Mouse (Mus musculus): ENCODE results near the gene Fitm1. TPM values are rescaled to one million over a fixed set of nuclear protein-coding genes. Genes with fewer than 3 reads are reported as not detected.

The Fitm1 gene
- 100 to 1,000 TPM; 403 to 446 TPM for total RNA-seq (2021)
- long read RNA-seq, experiment 1, transcript Fitm1-201 (2 exons, 971 nt), result major isoform, 332 of 353 reads
- long read RNA-seq, experiment 1, partial matches to known transcripts, result 0 of 353 reads
- long read RNA-seq, experiment 1, other reads (novel, unspliced or antisense), result 21 of 353 reads
- long read RNA-seq, experiment 2, transcript Fitm1-201 (2 exons, 971 nt), result major isoform, 356 of 379 reads
- long read RNA-seq, experiment 2, partial matches to known transcripts, result 0 of 379 reads
- long read RNA-seq, experiment 2, other reads (novel, unspliced or antisense), result 23 of 379 reads

DNA sequence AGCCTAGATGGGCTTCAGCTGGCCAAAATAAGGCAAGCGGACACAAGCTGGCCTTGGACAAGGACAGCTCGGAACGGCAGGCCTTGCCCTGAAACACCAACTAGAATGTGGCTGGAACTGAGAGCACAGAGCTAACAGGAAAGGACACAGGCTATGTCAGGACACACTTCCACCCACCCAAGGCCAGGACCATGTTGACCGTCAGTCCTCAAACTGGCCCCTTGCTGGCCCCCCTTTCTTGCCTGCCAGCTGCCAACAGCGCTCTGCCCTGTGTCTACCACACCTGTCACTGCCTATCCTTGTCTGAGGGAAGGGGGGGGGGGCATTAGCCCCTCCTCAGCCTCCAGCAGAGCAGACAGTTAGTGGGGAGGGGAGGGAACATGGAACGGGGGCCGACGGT lies at the start of gene Fitm1:
Fitm1 (plus strand) TSS at position 316 of the 400 bp plus-strand sequence.
- DNase-seq, result peak; percentile 62

DNA sequence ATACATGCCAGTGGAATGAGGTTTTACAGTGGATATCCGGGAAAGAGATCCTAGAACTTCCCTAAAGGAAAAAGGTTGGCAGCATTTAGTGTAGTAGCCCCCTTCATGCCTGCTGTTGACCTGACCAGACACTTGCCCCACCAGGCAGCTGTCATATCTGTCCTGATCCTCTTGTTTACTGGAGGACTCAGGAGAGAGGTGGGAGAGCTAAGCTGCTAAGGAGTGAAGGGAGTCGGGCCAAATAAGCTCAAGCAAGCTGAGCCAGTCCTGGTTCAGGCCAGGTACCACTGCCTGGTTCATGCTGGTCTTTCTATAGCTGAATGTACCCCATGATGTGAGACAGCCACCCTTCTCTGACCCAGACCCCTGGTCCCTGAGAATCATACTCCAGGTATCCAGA lies 48.7 kb upstream of the Fitm1 start:
- no peak for DNase-seq

DNA sequence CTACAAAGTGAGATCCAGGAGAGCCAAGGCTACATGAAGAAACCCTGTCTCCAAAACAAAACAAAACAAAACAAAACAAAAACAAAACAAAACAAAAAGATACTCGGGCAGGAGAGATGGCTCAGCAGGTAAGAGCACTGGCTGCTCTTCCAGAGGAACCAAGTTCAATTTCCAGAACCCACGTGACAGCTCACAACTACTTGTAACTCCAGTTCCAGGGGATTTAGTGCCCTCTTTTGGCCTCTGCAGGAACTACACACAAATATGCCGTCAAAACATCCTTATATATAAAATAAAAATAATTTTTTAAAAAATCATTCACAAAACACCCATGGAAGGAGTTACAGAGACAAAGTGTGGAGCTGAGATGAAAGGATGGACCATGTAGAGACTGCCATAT lies 47.5 kb upstream of the Fitm1 start:
- DNase-seq, result no peak

DNA sequence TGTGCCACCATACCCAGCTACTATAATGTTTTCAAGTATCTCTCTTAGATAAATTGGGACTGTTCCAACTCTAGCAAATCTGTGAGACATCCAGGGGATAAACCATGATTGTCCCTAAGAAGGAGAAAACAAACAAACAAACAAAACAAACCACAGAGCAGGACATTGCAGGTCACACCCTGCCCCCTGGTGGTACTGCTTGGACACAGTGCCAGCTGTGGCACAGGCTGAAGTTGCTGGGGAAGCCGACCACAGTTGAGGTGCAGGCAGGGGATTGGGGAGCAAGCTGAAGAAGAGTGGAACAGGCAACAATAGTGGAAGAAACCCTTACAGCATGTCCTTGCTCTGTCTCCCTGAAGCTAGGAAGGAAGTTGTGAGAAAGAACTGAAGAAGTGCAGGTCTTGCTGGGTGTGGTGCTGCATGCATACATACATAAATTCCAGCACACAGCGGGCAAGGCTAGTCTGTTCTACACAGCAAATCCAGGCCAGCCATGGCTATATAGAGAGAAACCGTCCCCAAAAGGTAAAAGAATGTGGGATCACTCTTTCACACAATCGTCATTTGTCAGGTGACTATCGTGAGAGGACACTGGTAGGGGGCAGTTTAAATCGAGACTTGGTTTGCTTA lies 39.2 kb upstream of the Fitm1 start:
- DNase-seq, result peak; percentile 49

DNA sequence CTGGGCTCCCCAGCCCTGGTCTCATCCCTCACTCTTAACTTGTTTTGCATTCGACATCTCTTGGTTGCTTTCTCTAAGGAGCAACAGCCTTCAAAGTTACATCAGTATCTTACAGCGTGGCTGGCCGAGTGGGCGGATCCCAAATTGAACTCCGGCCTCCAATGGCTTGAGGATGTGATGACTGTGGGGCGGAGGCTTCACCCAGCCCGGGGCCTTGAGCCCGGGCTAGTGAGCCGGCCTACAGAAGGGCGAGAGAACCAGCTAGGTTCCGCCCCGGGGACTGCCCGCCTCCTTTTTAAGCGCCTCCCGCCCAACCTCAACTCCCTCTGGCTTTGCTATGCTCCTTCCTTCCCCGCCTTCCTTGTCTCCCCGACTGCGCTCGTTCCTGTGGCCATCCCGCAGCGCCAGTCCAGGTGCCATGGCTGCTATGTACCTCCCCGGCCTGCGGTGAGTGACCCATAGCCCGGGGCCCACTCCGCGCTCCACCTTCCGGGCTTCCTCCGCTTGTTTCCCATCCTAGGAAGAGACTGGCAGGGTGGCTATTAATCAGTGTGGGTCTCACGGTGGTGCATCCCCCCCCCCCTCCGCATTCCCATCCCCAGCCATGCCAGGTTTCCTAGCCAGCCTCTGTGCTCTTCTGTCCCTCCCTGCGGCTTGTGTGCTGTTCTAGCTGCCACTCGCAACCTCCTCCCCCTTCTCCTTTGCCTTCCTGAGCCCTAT lies 35.2 kb upstream of the Fitm1 start, which contains the start of gene Pck2:
Pck2 (plus strand) TSS at position 200 of the 720 bp plus-strand sequence.
- DNase-seq, result peak; percentile 78

DNA sequence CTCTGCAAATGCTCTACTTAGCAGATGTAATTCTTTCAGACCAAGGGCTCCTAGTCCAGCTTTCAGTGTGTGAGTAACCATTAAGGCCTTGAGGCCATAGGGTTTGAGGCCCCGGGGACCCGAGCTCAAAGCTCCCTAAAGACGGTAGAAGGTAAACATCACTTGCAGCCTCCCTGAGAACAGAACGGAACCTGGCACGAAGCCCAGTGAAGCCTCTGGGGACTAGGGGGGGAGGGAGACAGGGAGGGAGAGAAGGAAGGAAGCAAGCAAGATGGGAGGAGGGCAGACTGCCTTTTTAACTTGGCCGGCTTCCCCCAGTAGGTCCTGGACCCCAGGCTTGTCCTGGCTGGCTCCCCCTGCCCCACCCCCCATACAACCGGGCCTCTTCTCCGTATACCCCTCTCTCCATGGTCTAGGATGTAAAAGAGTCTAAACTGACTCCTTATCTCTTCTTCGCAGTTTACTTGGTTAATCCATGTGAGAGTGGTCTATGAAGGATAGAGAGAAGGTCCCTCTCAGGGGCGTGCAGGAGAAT lies 34.6 kb upstream of the Fitm1 start:
- peak; percentile 87 for DNase-seq

DNA sequence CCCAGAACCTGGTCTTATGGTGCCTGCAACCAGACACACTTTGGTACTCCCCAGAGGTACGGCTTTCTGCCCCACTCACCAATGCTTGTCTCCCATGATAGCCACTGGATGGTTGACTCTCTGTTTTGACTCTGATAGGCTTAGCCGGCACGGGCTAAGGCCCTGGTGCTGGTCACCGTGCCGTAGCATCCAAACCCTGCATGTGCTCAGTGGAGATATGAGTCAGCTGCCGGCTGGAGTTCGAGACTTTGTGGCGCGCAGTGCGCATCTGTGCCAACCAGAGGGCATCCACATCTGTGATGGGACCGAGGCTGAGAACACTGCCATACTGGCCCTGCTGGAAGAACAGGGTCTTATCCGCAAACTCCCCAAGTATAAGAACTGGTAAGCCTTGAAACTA lies 33.1 kb upstream of the Fitm1 start:
- no peak for DNase-seq

DNA sequence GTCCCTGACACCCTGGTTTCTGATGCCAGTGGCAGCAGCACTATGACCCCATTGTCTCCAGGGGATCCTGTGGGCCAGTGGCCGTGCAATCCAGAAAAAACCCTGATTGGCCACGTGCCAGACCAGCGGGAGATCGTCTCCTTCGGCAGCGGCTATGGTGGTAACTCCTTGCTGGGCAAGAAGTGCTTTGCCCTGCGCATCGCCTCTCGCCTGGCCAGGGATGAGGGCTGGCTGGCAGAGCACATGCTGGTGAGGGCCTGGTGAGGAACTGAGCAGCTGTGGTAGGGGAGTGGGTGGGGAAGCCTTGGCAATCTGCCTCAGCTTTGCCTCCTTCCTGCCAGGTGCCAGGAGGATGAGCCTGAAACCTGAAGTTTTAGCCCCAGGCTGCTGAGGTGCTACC lies 31.1 kb upstream of the Fitm1 start:
- peak; percentile 31 for DNase-seq

DNA sequence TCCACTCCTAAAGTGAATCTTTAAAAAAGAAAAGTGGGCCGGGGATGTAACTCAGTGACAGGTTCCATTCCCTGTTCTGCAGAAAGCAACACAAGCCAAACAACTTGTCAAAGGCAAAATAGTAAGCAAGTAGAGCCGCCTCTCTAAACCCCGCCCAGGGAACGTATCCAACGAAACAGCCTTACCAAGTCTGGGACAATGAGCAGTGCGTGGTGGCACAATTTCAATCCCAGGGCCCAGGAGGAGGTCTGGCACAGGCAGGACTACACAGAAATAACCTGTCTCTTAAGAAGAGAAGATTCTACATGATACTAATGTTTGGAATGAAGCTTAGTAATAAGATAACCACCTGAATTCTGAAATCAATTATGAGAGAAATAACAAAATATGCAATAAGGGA lies 25.2 kb upstream of the Fitm1 start:
- DNase-seq, result no peak

DNA sequence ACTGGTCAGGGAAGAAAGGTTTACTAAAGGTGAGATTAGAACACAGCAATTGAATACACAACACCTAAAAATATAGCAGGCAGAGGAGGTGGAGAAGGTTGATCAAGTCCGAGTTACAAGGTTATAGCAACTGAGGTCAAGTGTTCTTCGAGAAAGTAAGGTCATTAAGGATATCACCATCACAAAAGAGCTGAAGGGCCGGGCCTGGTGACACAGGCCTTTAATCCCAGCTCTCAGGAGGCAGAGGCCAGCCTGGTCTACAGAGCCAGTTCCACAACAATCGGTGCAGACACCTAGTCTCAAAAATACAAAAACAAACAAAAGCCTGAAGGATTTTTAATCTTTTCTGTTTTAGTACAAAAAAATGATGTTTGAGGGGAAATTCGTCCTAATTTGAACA lies 24.1 kb upstream of the Fitm1 start:
- no peak for DNase-seq

DNA sequence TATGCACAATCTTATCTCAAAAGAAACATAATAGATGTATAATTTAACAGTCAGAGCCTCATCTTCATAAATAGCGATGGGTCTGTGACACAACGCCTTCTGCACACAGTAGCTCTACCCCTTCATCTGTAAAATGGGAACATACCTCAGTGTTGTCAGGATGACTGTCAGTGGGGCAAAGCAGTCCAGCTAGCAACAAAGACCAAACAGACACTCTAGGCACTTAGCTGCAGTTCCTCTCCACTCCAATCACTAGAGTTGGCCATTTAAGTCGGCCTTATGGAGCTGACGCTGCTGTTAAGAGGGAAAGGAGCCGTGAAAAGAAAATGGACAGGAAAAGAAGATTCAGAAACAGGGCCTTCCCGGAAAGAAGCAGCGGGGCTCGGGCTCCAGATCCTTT lies 23.6 kb upstream of the Fitm1 start:
- no peak for DNase-seq

DNA sequence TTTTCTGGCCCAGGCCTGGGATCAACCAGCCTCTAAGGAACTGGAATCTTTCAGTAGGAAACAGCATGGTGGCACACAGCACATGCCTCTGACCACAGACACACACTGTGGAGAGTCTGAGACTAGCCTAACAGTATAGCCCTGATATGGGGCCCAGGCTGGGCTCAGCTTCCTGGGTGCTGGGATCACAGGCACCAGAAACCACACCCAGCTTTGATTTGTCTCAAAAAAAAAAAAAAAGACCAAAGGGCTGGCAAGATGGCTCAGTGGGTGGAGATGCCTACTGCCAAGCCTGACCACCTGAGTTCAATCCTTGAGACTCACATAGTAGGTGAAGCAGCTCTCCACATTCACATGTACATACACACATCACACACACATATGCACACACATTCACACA lies 20.8 kb upstream of the Fitm1 start:
- no peak for DNase-seq

DNA sequence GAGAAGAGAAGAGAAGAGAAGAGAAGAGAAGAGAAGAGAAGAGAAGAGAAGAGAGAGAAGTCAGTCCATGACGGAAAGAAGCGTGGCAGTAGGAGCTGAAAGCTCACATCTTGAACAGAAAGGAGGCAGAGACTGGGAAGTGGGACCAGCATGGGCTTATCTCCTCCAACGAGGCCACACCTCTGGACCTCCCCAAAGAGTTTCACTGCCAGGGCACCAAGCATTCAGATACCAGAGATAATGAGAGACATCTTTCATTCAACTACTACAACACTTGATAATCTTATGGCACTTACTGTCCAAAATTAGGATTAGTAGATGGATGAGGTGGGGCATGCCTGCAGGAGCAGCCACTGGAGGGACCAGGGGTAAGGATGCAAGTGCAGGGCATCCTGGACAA lies 19.6 kb upstream of the Fitm1 start:
- DNase-seq, result no peak

DNA sequence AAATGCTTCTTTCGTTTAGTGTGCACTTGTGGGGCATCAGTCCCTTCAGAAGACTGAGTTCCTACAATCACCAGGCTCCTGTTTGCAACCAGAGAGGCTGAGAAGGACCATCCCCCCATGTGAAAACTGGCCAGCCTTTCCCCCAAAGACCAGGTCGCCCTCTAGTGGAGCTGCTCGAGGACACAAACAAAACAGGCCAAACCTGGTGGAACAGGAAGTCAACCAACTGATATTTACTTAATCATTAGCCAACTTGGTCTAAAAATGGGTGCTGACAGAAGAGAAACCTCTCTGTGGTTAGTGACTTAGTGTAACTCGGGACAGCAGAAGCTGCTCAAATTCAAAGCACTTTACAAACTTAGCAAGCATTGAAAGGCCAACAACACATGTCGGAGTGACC lies 18.4 kb upstream of the Fitm1 start:
- DNase-seq, result peak; percentile 77

DNA sequence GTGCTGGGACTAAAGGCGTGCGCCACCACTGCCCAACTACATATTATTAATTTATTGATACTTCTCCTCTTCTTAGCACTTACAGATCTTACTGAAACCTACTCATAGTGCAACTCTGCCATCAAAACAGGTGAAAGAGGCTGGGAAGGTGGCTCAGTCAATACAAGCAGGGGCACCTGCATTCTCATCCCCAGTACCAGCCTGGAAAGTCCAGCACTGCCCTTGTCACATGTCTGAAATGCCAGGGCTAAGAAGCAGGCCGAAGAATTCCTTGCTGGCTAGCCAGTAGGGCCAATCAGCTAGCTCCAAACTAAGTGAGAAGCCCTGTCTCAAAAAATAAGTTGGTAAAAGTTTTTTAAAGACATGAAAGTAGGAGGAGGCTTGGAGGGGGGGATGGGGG lies 17.8 kb upstream of the Fitm1 start:
- no peak for DNase-seq

DNA sequence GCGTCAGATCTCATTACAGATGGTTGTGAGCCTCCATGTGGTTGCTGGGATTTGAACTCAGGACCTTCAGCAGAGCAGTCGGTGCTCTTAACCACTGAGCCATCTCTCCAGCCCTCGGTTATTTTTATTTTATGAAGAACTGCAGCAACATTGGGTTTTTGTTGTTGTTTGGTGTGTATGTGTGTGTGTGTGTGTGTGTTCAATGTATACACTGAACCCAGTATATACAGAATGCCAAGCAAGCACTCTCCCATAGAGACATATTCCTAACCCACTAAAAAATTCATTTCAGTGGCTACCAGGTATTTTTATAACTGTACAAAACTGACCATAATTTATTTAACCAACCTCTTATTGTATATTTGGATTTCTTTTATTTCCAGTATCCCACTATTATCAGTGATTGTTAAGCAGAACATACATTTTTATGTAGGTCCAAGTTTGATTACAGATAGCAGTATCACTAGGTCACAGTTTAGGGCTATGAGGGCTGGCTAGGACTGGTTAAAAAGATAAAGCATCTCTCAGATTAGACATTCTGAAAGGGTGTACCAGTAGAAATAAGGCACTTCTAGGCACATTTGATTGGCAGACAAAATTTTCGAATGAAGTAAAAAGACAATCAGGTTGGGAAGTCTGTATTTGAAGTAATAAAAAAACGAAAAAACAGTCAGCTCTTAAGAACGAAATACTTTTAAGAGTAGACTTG lies 16.5 kb upstream of the Fitm1 start:
- no peak for DNase-seq

DNA sequence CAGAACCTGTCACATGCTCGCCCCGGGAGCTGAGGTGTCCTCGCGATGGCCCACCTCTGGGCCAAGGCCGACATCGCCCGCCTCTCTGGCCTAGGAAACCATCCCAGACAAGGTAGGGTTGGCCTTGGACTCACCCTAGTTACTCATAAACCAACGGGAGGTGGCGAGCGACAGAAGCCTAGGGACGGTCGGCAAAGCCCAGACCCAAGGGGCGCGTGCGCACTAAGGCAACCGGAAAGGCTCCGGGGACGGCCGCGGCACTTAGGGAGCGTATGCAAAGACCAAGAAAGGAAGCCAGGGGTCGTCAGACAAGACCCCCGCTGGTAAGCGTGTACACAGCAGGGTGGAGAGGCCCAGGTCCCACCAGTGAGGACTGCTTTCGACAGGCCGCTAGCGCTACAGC lies 15.6 kb upstream of the Fitm1 start, which contains the start of gene Dcaf11:
Dcaf11 (plus strand) TSS at position 208 of the 403 bp plus-strand sequence.
- peak; percentile 89 for DNase-seq

DNA sequence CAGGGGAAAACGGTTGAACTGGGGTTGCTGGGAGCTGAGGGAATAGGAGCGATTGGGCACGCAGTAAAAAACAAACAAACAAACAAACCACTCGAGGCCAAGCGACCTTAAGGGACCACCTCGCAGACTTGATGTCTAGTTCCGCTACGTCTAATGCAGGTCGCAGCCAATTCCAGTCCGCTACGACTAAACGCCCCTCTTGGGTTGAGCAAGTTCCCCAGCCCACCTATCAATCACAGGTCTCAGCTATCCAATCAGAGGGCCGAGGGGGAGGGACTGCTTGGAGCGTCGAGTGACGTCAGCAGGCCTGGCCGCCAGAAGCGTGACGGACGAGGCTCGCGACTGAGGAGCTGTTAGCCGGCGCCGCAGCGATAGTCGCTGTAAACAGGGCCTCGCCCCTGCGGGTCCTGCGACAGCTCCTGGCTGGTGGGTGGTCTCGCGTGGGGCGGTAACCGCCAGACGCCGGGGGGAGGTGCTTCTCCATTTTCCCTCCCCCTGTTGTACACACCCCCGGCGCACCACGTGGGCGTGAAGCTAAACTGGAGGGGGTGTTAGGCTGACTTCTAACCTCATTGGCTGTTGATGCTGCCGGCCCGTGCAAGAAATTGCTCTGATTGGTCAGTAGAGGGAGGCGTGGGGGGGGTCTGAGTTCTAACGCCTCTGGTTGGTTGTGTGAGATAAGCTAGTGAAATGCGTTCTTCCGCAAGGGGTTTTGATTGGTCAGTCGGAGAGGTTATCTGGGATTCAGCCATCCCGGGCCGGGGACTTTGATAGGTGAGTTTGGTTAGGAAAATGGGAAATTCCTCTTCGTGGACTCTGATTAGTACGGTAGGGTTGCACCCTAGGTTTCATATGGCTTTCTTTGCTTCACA lies 15.0 kb upstream of the Fitm1 start, which contains the start of gene A730061H03Rik:
A730061H03Rik (minus strand) TSS at position 205 of the 872 bp plus-strand sequence.
- peak; percentile 95 for DNase-seq

DNA sequence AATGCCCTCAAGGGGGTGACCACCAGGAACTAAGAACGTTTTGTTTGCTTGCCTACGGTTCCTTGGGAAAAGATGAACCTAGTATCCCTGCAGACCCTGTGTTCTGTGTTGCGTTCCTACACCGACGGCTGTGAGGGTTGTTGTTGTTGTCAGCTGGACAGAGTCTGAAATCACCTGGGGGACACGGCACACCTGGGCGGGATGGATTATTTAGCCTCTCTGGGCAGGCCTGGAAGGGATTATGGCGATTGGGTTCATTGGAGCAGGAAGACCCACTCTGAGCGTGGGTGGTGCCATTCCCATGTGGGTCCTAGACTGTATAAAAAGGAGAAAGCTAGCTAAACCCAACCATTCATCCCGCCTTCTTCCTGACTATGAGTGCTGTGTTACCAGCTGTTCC lies 13.6 kb upstream of the Fitm1 start:
- DNase-seq, result no peak

DNA sequence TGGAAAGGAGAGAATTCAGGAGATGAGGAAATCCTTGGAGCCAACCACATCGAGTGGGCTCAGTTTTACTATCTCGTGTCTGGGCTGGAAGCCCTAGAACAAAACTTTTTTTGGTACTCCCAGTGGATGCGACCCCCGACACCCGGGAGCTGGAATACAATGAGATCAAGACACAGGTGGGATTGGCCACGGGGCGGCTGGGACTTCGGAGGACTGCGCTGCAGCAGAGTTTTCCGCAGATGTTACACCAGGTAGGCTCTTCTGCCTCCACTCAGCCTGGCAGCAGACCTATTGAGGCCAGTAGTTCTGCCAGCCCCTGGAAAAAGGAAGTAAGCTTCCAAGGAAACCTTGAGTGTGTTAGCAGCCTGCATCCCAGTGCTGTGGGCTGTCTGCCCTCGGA lies 12.2 kb upstream of the Fitm1 start:
- DNase-seq, result no peak

DNA sequence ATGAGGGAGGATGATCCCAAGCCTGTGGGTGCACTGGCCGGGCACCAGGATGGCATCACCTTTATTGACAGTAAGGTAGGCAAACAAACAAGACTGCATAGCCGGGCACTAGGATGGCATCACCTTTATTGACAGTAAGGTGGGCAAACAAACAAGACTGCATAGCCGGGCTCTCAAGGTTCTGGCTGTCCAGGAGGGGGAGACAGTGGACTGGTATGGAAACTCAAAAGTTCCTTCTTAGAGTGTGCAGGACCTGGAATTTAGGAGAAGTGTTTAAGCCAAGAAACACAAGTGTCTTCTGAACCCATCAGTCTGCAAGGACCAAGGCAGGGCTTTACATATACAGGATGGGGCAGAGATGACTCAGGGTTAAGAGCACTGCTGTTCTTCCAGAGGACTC lies 9.7 kb upstream of the Fitm1 start:
- DNase-seq, result no peak

Measured in gastrocnemius, postnatal 10 days (tissue).